Mouse (Mus musculus) hindbrain, embryonic 14.5 days (tissue): ENCODE measurements around the gene Ctsa. TPM values are rescaled to one million over a fixed set of nuclear protein-coding genes. Genes with fewer than 3 reads are reported as not detected.
"Not testable (repeated sequence)": the region's sequence is repeated elsewhere in the genome, so short reads cannot be mapped to it uniquely, and the experiment has no call there.

Experiments
- ATAC-seq: fragments of 200-750 bp; cut with Nextera tagmentation; 2 replicates; pipeline ENCODE4 v1.8.0; 2017; ENCODE audit warnings: moderate number of reproducible peaks, mild to moderate bottlenecking, moderate TSS enrichment, moderate library complexity; ENCODE audit not compliant: low FRiP score
- DNase-seq: peaks from one replicate; pipeline ENCODE4 v3.0.0-alpha.2; 2015; ENCODE audit warnings: low spot score
- H3K27ac ChIP-seq: fragments of 300-500 bp; sonication (generic); 2 replicates; pipeline ENCODE4 v1.5.1; 2014; ENCODE audit warnings: mild to moderate bottlenecking, moderate library complexity
- H3K27me3 ChIP-seq: fragments of 300-500 bp; sonication (generic); 2 replicates; pipeline ENCODE4 v1.6.1; 2014; ENCODE audit warnings: mild to moderate bottlenecking, low read length, mixed read lengths; ENCODE audit not compliant: control insufficient read depth, insufficient read depth
- H3K36me3 ChIP-seq: fragments of 300-500 bp; sonication (generic); replicated peaks from 2 replicates; pipeline ENCODE4 v1.6.1; 2014; ENCODE audit not compliant: control insufficient read depth, insufficient read depth
- H3K4me1 ChIP-seq: fragments of 300-500 bp; sonication (generic); replicated peaks from 2 replicates; pipeline ENCODE4 v1.6.1; 2014; ENCODE audit warnings: antibody characterized with exemption, low read length, mixed read lengths; ENCODE audit not compliant: control insufficient read depth, insufficient read depth
- H3K4me2 ChIP-seq: fragments of 300-500 bp; sonication (generic); replicated peaks from 2 replicates; pipeline ENCODE4 v1.6.1; 2014; ENCODE audit warnings: mild to moderate bottlenecking, moderate library complexity
- H3K4me3 ChIP-seq: fragments of 300-500 bp; sonication (generic); replicated peaks from 2 replicates; pipeline ENCODE4 v1.5.1; 2014; ENCODE audit warnings: mild to moderate bottlenecking, low read length
- H3K9ac ChIP-seq: fragments of 300-500 bp; sonication (generic); 2 replicates; pipeline ENCODE4 v1.6.1; 2014
- H3K9me3 ChIP-seq: fragments of 300-500 bp; sonication (generic); 2 replicates; pipeline ENCODE4 v1.6.1; 2016; ENCODE audit warnings: low read length; ENCODE audit not compliant: control insufficient read depth
- WGBS: fragments of 180-500 bp; shearing (Covaris S2); extraction: QIAGEN DNeasy Blood & Tissue Kit; methylation state at CpG from one replicate; pipeline ENCODE4 v1.1.7; 2014; 5-methylcytosine and 5-hydroxymethylcytosine counted together
- polyA plus RNA-seq: library from polyadenylated mRNA; unstranded; fragments of >200 nt; fragmentation: Nextera tagmentation; extraction: Ambion mirVana; gene quantifications from 2 replicates; pipeline ENCODE4 v1.2.1, GENCODE M21; 2014

The Ctsa gene
- polyA plus RNA-seq, 1 experiment from 2014 or later = 89.6 TPM

- H3K27ac ChIP-seq = no peak overlapping the region
Measured at GRCm38 (mm10) chr2:164831029-164831428, 1.6 kb upstream of the Ctsa start.

GRCm38 (mm10) chr2:164832032-164832747 lies 483 bp upstream of the Ctsa start:
- no peak for DNase-seq
- Histone ChIP-seq H3K4me2 (peak overlapping the region; percentile 99), H3K27me3 (no peaks in the 10 kb centered on the region), H3K36me3 (peaks cover 25% of the 10 kb centered on the region), H3K9me3 (no peaks in the 10 kb centered on the region), H3K9ac (peak overlapping the region; percentile 70), H3K4me3 (peak overlapping the region; percentile 68), H3K4me1 (peaks cover 16% of the 10 kb centered on the region), H3K27ac (peak overlapping the region; percentile 82)
- no peak for ATAC-seq
- 64% methylated on average over 16 of the region's 16 CpGs for WGBS

More at GRCm38 (mm10) chr2:164831029-164831428, 1.6 kb upstream of the Ctsa start:
- no peak for ATAC-seq
- Histone ChIP-seq H3K9me3 (no peaks in the 10 kb centered on the region), H3K4me3 (no peak overlapping the region), H3K9ac (no peak overlapping the region), H3K27me3 (no peaks in the 10 kb centered on the region), H3K4me1 (peaks cover 16% of the 10 kb centered on the region), H3K4me2 (no peak overlapping the region), H3K36me3 (peaks cover 27% of the 10 kb centered on the region)
- no peak for DNase-seq
- 87% methylated on average over 10 of the region's 10 CpGs for WGBS

- Histone ChIP-seq H3K27ac (peak within 1 kb of the TSS; percentile 82), H3K9me3 (no peaks in the 10 kb centered on the region), H3K4me3 (peak within 1 kb of the TSS; percentile 68), H3K27me3 (no peaks in the 10 kb centered on the region), H3K4me2 (peak within 1 kb of the TSS; percentile 99), H3K36me3 (peaks cover 20% of the 10 kb centered on the region), H3K9ac (peak within 1 kb of the TSS; percentile 70), H3K4me1 (peaks cover 16% of the 10 kb centered on the region)
- peak; percentile 62 for ATAC-seq
- WGBS = 0% methylated on average over 31 of the region's 31 CpGs
- DNase-seq = peak; percentile 97
Measured at GRCm38 (mm10) chr2:164833314-164833959, 764 bp downstream of the Ctsa start, which contains the start of gene Neurl2. TSS of gene Neurl2 (minus strand) at chr2:164833456.

GRCm38 (mm10) chr2:164834531-164834930 lies 1.9 kb downstream of the Ctsa start:
- no peak for ATAC-seq
- DNase-seq = no peak
- Histone ChIP-seq H3K9me3 (no peaks in the 10 kb centered on the region), H3K9ac (peak overlapping the region; percentile 70), H3K36me3 (peaks cover 27% of the 10 kb centered on the region), H3K27me3 (no peaks in the 10 kb centered on the region), H3K27ac (no peak overlapping the region), H3K4me2 (peak overlapping the region; percentile 99), H3K4me3 (peak overlapping the region; percentile 68), H3K4me1 (peaks cover 16% of the 10 kb centered on the region)
- 37% methylated on average over 8 of the region's 8 CpGs for WGBS

- H3K27me3 ChIP-seq = no peaks in the 10 kb centered on the region
- H3K4me3 ChIP-seq = peak overlapping the region; percentile 68; the same call in 1 of the 2 replicates
- H3K4me2 ChIP-seq = peak overlapping the region; percentile 99; the same call in 1 of the 2 replicates
Measured at GRCm38 (mm10) chr2:164835164-164835563, 2.5 kb downstream of the Ctsa start.

GRCm38 (mm10) chr2:164845782-164846181 lies 13.1 kb downstream of the Ctsa start:
- H3K27ac ChIP-seq = no peak overlapping the region

More at GRCm38 (mm10) chr2:164835164-164835563, 2.5 kb downstream of the Ctsa start:
- Histone ChIP-seq H3K9ac (no peak overlapping the region), H3K27ac (no peak overlapping the region), H3K9me3 (no peaks in the 10 kb centered on the region), H3K4me1 (peaks cover 16% of the 10 kb centered on the region), H3K36me3 (peaks cover 34% of the 10 kb centered on the region)
- DNase-seq (no peak), ATAC-seq (no peak)
- WGBS = 99% methylated on average over 4 of the region's 4 CpGs

GRCm38 (mm10) chr2:164850061-164850460 lies 17.4 kb downstream of the Ctsa start:
- H3K4me3 ChIP-seq = no peak overlapping the region
- no peak overlapping the region for H3K9ac ChIP-seq
- H3K36me3 ChIP-seq = no peaks in the 10 kb centered on the region
- ATAC-seq = no peak
- no peak overlapping the region for H3K4me2 ChIP-seq
- H3K9me3 ChIP-seq = no peaks in the 10 kb centered on the region
- no peak for DNase-seq
- no peaks in the 10 kb centered on the region for H3K27me3 ChIP-seq
- H3K4me1 ChIP-seq = no peaks in the 10 kb centered on the region
- no peak overlapping the region for H3K27ac ChIP-seq
- WGBS = 91% methylated on average over 8 of the region's 8 CpGs

More at GRCm38 (mm10) chr2:164845782-164846181, 13.1 kb downstream of the Ctsa start:
- ATAC-seq (no peak), DNase-seq (no peak)
- Histone ChIP-seq H3K4me3 (no peak overlapping the region), H3K9ac (no peak overlapping the region), H3K9me3 (no peaks in the 10 kb centered on the region), H3K4me1 (no peaks in the 10 kb centered on the region), H3K27me3 (no peaks in the 10 kb centered on the region), H3K4me2 (no peak overlapping the region), H3K36me3 (no peaks in the 10 kb centered on the region; the same call in 1 of the 2 replicates)
- 51% methylated on average over 3 of the region's 3 CpGs for WGBS

GRCm38 (mm10) chr2:164855572-164855971 lies 22.9 kb downstream of the Ctsa start:
- H3K27me3 ChIP-seq = peaks cover 34% of the 10 kb centered on the region
- not testable (repeated sequence) for ATAC-seq, H3K9me3 ChIP-seq, DNase-seq, H3K27ac ChIP-seq, H3K9ac ChIP-seq, H3K36me3 ChIP-seq
- peak overlapping the region; percentile 44 for H3K4me3 ChIP-seq
- peak overlapping the region; percentile 95 for H3K4me2 ChIP-seq
- 81% methylated on average over 5 of the region's 5 CpGs for WGBS
- H3K4me1 ChIP-seq = peaks cover 20% of the 10 kb centered on the region
